In genomic region chr1:182111386-182112317, GRCm38 (mm10) we compare ENCODE assay signal across 9 mouse cellular contexts. TPM values are rescaled to one million over a fixed set of nuclear protein-coding genes. Genes with fewer than 3 reads are reported as not detected.
A peak's percentile ranks its signal among the peaks of the same experiment; 100 is the strongest.
DNase-seq lines count a peak whose midpoint lies in the region; ATAC-seq lines count a peak whose summit lies in the region.
"Had no signal": no experiment of that assay in that cellular context is flagged by ENCODE, and none has a peak within 500 bp of the region (broad histone marks: within the 10 kb centered on the region; RNA-seq: fewer than 3 reads in every experiment).

No protein-coding gene starts in this region.

- no peaks in the 10 kb centered on the region for H3K9me3 ChIP-seq in heart, embryonic 11.5 days (replicated peaks; ENCODE audit: control insufficient read depth, low read length)
- H3K9me3 ChIP-seq in hindbrain, embryonic 16.5 days (ENCODE audit: control insufficient read depth, low read length) = no peaks in the 10 kb centered on the region

- ATAC-seq in heart, embryonic 11.5 days (replicated peaks; ENCODE audit: insufficient number of reproducible peaks, low FRiP score, low TSS enrichment) = peak; percentile 62
- ATAC-seq in hindbrain, embryonic 16.5 days = 0 out of 2 replicates have a peak, but pooled peaks have one; percentile 17

- H3K4me2 ChIP-seq in heart, embryonic 11.5 days = no peak overlapping the region
- H3K4me2 ChIP-seq in hindbrain, embryonic 16.5 days (ENCODE audit: low read length) = no peak overlapping the region

- H3K9ac ChIP-seq in heart, embryonic 11.5 days (ENCODE audit: low read depth, low read length) = no peak overlapping the region; the same call in 1 of the 2 replicates
- H3K9ac ChIP-seq in hindbrain, embryonic 16.5 days (ENCODE audit: low read depth, low read length) = no peak overlapping the region

- WGBS in heart, embryonic 11.5 days (ENCODE audit: insufficient replicate concordance) = 72% methylated on average over 14 of the region's 14 CpGs
- WGBS in hindbrain, embryonic 16.5 days = 71% methylated on average over 14 of the region's 14 CpGs

- H3K27me3 ChIP-seq in heart, embryonic 11.5 days (ENCODE audit: control insufficient read depth, insufficient read depth, low read length) = no peaks in the 10 kb centered on the region
- no peaks in the 10 kb centered on the region for H3K27me3 ChIP-seq in hindbrain, embryonic 16.5 days (replicated peaks; ENCODE audit: control insufficient read depth, insufficient read depth, low read length)

- H3K27ac ChIP-seq in heart, embryonic 11.5 days (ENCODE audit: low read depth, low read length) = no peak overlapping the region
- no peak overlapping the region for H3K27ac ChIP-seq in hindbrain, embryonic 16.5 days (ENCODE audit: low read depth, low read length)

- H3K36me3 ChIP-seq in heart, embryonic 11.5 days (ENCODE audit: control insufficient read depth, insufficient read depth, low read length) = no peaks in the 10 kb centered on the region
- no peaks in the 10 kb centered on the region for H3K36me3 ChIP-seq in hindbrain, embryonic 16.5 days (ENCODE audit: control insufficient read depth, insufficient read depth, low read length)

- DNase-seq in heart, adult 11 months = no peak
- peak; percentile 59 to 73 for DNase-seq in urinary bladder, postnatal 36 days (ENCODE audit: low spot score in 2 of 2)
- no peak for DNase-seq in urinary bladder, postnatal 10 days (ENCODE audit: low spot score)
- DNase-seq in left cerebral cortex, adult 11 months (ENCODE audit: low spot score) = no peak
- no peak for DNase-seq in ovary, adult 18-20 months (ENCODE audit: low spot score)
- no peak for DNase-seq in thymus, postnatal 14 days

- H3K4me1 ChIP-seq in heart, embryonic 11.5 days (ENCODE audit: control insufficient read depth, insufficient read depth, low read length) = peaks cover 26% of the 10 kb centered on the region
- peaks cover 10% of the 10 kb centered on the region for H3K4me1 ChIP-seq in hindbrain, embryonic 16.5 days (ENCODE audit: control insufficient read depth, insufficient read depth, low read depth, low read length)

- H3K4me3 ChIP-seq in heart, embryonic 11.5 days (ENCODE audit: low read depth, low read length) = no peak overlapping the region
- H3K4me3 ChIP-seq in hindbrain, embryonic 16.5 days (ENCODE audit: low read length) = no peak overlapping the region

RNA-seq across cellular contexts. Expression of gene Srp9, which starts 12.9 kb away (rescaled TPM):
- 122 and 124 TPM in 2 replicates for polyA plus RNA-seq in heart, embryonic 11.5 days (2014; fragmentation: Nextera tagmentation; extraction: Ambion mirVana)
- 125 and 134 TPM in 2 replicates for polyA plus RNA-seq in hindbrain, embryonic 16.5 days (2015; fragmentation: Nextera tagmentation; extraction: Ambion mirVana)

RNA-seq across cellular contexts. Expression of gene Vmn1r1, which starts 52.6 kb away (rescaled TPM):
- not detected in 2 replicates for polyA plus RNA-seq in heart, embryonic 11.5 days (2014; fragmentation: Nextera tagmentation; extraction: Ambion mirVana)
- polyA plus RNA-seq in hindbrain, embryonic 16.5 days (2015; fragmentation: Nextera tagmentation; extraction: Ambion mirVana) = not detected in 2 replicates
- polyA plus RNA-seq: neural tube, embryonic 11.5 days had no signal

Comparison
In these comparisons a context has a peak if more than half of its experiments do, and no peak if none do; other contexts are left out.
1. DNase-seq: peak in urinary bladder, postnatal 36 days (2 of 2); none in heart, adult 11 months (single experiment), urinary bladder, postnatal 10 days (single experiment), left cerebral cortex, adult 11 months (single experiment), ovary, adult 18-20 months (single experiment) and thymus, postnatal 14 days (single experiment).